ENCODE assay signal across 8 mouse cellular contexts in the genomic region with DNA sequence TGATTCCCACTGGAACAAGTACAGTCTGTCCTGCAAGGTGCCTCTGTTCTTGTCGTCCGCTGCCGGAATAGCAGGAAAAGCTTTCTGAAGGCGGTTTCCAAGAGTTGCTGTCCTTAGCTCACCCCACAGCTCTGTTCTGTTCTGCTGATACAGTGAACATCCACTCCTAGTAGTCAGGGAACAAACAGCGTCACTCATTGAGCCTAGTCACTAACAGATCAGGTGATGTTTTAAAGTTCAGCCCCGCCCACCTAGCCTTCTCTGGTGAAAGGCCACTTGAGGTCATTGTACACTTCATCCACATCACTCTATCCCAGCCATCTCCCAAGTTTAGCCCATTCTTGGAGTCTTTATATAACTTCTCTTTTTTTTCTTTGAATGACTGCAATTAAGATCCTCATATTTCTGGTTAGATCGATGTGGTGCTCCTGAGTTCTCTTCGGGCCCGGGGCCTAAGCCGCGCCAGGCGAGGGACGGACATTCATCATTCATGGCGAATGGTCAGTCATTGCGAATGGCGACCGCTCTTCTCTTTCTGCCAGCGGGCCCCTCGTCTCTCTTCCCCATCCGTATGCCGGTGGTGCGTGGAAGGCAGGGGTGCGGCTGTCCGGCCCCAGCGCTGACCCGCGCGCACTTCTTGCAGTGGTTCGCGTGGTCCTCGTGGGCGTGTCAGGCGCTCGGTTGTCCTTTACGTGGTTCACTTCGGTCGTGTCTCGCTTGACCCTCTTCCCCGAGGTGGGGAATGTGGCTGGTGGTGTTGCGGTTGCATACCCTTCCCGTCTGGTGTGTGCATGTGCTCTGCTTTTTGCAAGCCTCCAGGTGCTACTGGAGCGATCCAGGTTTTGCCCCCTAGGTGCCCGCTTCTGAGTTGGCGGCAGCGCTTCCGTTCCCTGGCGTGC. TPM values are rescaled to one million over a fixed set of nuclear protein-coding genes. Genes with fewer than 3 reads are reported as not detected.
DNase-seq lines count a peak whose midpoint lies in the region; ATAC-seq and TF ChIP-seq lines count a peak whose summit lies in the region.

No protein-coding gene starts in this region.

- peak overlapping the region; percentile 92 for H3K4me2 ChIP-seq in forebrain, embryonic 15.5 days (replicated peaks)
- H3K4me2 ChIP-seq in liver, postnatal 0 days (ENCODE audit: low read depth, low read length) = peak overlapping the region; percentile 68

- intact Hi-C loops in heart, postnatal 10 days (cut with DNase I) = no loop called here

- DNase-seq in cerebellum, adult 11 months = peak; percentile 2
- DNase-seq in cerebellum, adult 9-10 months = no peak
- DNase-seq in heart, postnatal 10 days = peak; percentile 37 to 47
- DNase-seq in kidney, postnatal 4 days = peak; percentile 13 to 30
- DNase-seq in liver, postnatal 0 days = peak; percentile 39
- peak; percentile 47 for DNase-seq in retina, postnatal 1 day
- DNase-seq in urinary bladder, postnatal 10 days (ENCODE audit: low spot score) = no peak

- peak overlapping the region; percentile 49 for H3K4me3 ChIP-seq in forebrain, embryonic 15.5 days
- peak overlapping the region; percentile 35 for H3K4me3 ChIP-seq in liver, postnatal 0 days (ENCODE audit: low read depth, low read length)

- H3K36me3 ChIP-seq in forebrain, embryonic 15.5 days = no peaks in the 10 kb centered on the region
- no peaks in the 10 kb centered on the region for H3K36me3 ChIP-seq in liver, postnatal 0 days (replicated peaks; ENCODE audit: insufficient read depth, low read length)

- TF ChIP-seq EP300 in liver, postnatal 0 days (IDR thresholded peaks at IDR 0.05; ENCODE audit: low read depth) = no peak

- H3K27me3 ChIP-seq in forebrain, embryonic 15.5 days = no peaks in the 10 kb centered on the region
- no peaks in the 10 kb centered on the region for H3K27me3 ChIP-seq in liver, postnatal 0 days (ENCODE audit: insufficient read depth, low read length)

- peak overlapping the region; percentile 50 for H3K9ac ChIP-seq in forebrain, embryonic 15.5 days (replicated peaks)
- H3K9ac ChIP-seq in liver, postnatal 0 days (replicated peaks) = no peak overlapping the region

- H3K27ac ChIP-seq in forebrain, embryonic 15.5 days (replicated peaks) = no peak overlapping the region
- no peak overlapping the region for H3K27ac ChIP-seq in liver, postnatal 0 days (ENCODE audit: low read depth)

- no peak for TF ChIP-seq CTCF in liver, postnatal 0 days (IDR thresholded peaks at IDR 0.05; ENCODE audit: low read depth)

- 19% methylated on average over 47 of the region's 47 CpGs for WGBS in forebrain, embryonic 15.5 days
- WGBS in liver, postnatal 0 days (ENCODE audit: insufficient replicate concordance) = 18% methylated on average over 46 of the region's 47 CpGs

- peak; percentile 60 for ATAC-seq in forebrain, embryonic 15.5 days (replicated peaks)
- peak; percentile 98 for ATAC-seq in liver, postnatal 0 days

- no peaks in the 10 kb centered on the region for H3K9me3 ChIP-seq in forebrain, embryonic 15.5 days
- no peaks in the 10 kb centered on the region for H3K9me3 ChIP-seq in liver, postnatal 0 days (ENCODE audit: low read length)

- 0 out of 2 replicates have a peak, but pooled peaks cover 7% of the 10 kb centered on the region for H3K4me1 ChIP-seq in forebrain, embryonic 15.5 days
- H3K4me1 ChIP-seq in liver, postnatal 0 days (ENCODE audit: insufficient read depth) = no peaks in the 10 kb centered on the region

RNA-seq across cellular contexts. Expression of a gene that starts 20.2 kb away (rescaled TPM):
- not detected in 2 replicates for polyA plus RNA-seq in forebrain, embryonic 15.5 days (2015; fragmentation: Nextera tagmentation; extraction: Ambion mirVana)
- total RNA-seq in heart, postnatal 10 days (2021) = under 1 TPM in 1 of 2 experiments, not detected in 1; 0.12 TPM
- 0.15 TPM in 1 of 2 replicates, not detected in the other for polyA plus RNA-seq in liver, postnatal 0 days (2015; fragmentation: Nextera tagmentation; extraction: Ambion mirVana)

RNA-seq across cellular contexts. Expression of a gene that starts 51.0 kb away (rescaled TPM):
- 35.5 and 37.4 TPM in 2 replicates for polyA plus RNA-seq in forebrain, embryonic 15.5 days (2015; fragmentation: Nextera tagmentation; extraction: Ambion mirVana)
- 10 to 100 TPM; 17.1 to 20.5 TPM for total RNA-seq in heart, postnatal 10 days (2021)
- 3.6 and 3.9 TPM in 2 replicates for polyA plus RNA-seq in liver, postnatal 0 days (2015; fragmentation: Nextera tagmentation; extraction: Ambion mirVana)

Comparison
In these comparisons a context has a peak if more than half of its experiments do, and no peak if none do; other contexts are left out.
1. DNase-seq: peak in cerebellum, adult 11 months (single experiment), heart, postnatal 10 days (2 of 2), kidney, postnatal 4 days (2 of 2), liver, postnatal 0 days (single experiment) and retina, postnatal 1 day (single experiment); none in cerebellum, adult 9-10 months (single experiment) and urinary bladder, postnatal 10 days (single experiment).